Mouse (Mus musculus) midbrain, embryonic 14.5 days (tissue): Measurements from ENCODE around the gene Cib2. TPM values are rescaled to one million over a fixed set of nuclear protein-coding genes. Genes with fewer than 3 reads are reported as not detected.
"Not testable (repeated sequence)": the region's sequence is repeated elsewhere in the genome, so short reads cannot be mapped to it uniquely, and the experiment has no call there.

Source experiments
- ATAC-seq: fragments of 200-750 bp; cut with Nextera tagmentation; 2 replicates; pipeline ENCODE4 v1.8.0; 2017; ENCODE audit warnings: moderate number of reproducible peaks, moderate library complexity; ENCODE audit not compliant: low FRiP score, low TSS enrichment
- DNase-seq: peaks from one replicate; pipeline ENCODE4 v3.0.0-alpha.2; 2015
- H3K27ac ChIP-seq: fragments of 300-500 bp; sonication (generic); replicated peaks from 2 replicates; pipeline ENCODE4 v1.5.1; 2014; ENCODE audit warnings: mild to moderate bottlenecking, low read depth, low read length, moderate library complexity
- H3K27me3 ChIP-seq: fragments of 300-500 bp; sonication (generic); 2 replicates; pipeline ENCODE4 v1.6.1; 2014; ENCODE audit warnings: low read length, control low read depth, mixed read lengths; ENCODE audit not compliant: control insufficient read depth, insufficient read depth
- H3K36me3 ChIP-seq: fragments of 300-500 bp; sonication (generic); 2 replicates; pipeline ENCODE4 v1.6.1; 2014; ENCODE audit warnings: low read length, control low read depth; ENCODE audit not compliant: control insufficient read depth, insufficient read depth
- H3K4me1 ChIP-seq: fragments of 300-500 bp; sonication (generic); 2 replicates; pipeline ENCODE4 v1.6.1; 2014; ENCODE audit warnings: mild to moderate bottlenecking, antibody characterized with exemption, low read length, control low read depth; ENCODE audit not compliant: control insufficient read depth, insufficient read depth
- H3K4me2 ChIP-seq: fragments of 300-500 bp; sonication (generic); 2 replicates; pipeline ENCODE4 v1.6.1; 2014; ENCODE audit warnings: mild to moderate bottlenecking, low read length, moderate library complexity
- H3K4me3 ChIP-seq: fragments of 300-500 bp; sonication (generic); replicated peaks from 2 replicates; pipeline ENCODE4 v1.5.1; 2014; ENCODE audit warnings: low read depth, low read length
- H3K9ac ChIP-seq: fragments of 300-500 bp; sonication (generic); replicated peaks from 2 replicates; pipeline ENCODE4 v1.6.1; 2014; ENCODE audit warnings: mild to moderate bottlenecking, low read length, moderate library complexity
- H3K9me3 ChIP-seq: fragments of 300-500 bp; sonication (generic); 2 replicates; pipeline ENCODE4 v1.6.1; 2016; ENCODE audit warnings: low read length, control low read depth, mixed read lengths; ENCODE audit not compliant: control insufficient read depth
- WGBS: fragments of 180-500 bp; shearing (Covaris S2); extraction: QIAGEN DNeasy Blood & Tissue Kit; methylation state at CpG from one replicate; pipeline ENCODE4 v1.1.7; 2014; 5-methylcytosine and 5-hydroxymethylcytosine counted together
- polyA plus RNA-seq: library from polyadenylated mRNA; unstranded; fragments of >200 nt; fragmentation: Nextera tagmentation; extraction: Ambion mirVana; gene quantifications from 2 replicates; pipeline ENCODE4 v1.2.1, GENCODE M21; 2014

Cib2 gene
- polyA plus RNA-seq, 1 experiment from 2014 or later, result 41.5 TPM

- peak within 1 kb of the TSS; percentile 86 for H3K4me3 ChIP-seq
- WGBS, result under 1% methylated on average over 62 of the region's 73 CpGs
- DNase-seq, result peak; percentile 100
- H3K27me3 ChIP-seq, result no peaks in the 10 kb centered on the region
- peaks cover 15% of the 10 kb centered on the region for H3K36me3 ChIP-seq
- no peaks in the 10 kb centered on the region for H3K9me3 ChIP-seq
- H3K4me2 ChIP-seq, result peak within 1 kb of the TSS; percentile 85
- peak within 1 kb of the TSS; percentile 91 for H3K9ac ChIP-seq
- peaks cover 14% of the 10 kb centered on the region for H3K4me1 ChIP-seq
- peak; percentile 99 for ATAC-seq
- H3K27ac ChIP-seq, result peak within 1 kb of the TSS; percentile 60; the same call in 1 of the 2 replicates
Measured at GRCm38 (mm10) chr9:54586199-54587061, 26.4 kb upstream of the Cib2 start, which contains the start of gene Idh3a. Gene Idh3a, plus strand, starts transcription at chr9:54586334.

GRCm38 (mm10) chr9:54585839-54586198, 25.8 kb upstream of the Cib2 start:
- WGBS, result 36% methylated on average over 5 of the region's 5 CpGs
- peak overlapping the region; percentile 60 for H3K4me2 ChIP-seq
- peak overlapping the region; percentile 86 for H3K4me3 ChIP-seq
- no peak overlapping the region; the same call in 1 of the 2 replicates for H3K27ac ChIP-seq
- no peaks in the 10 kb centered on the region for H3K27me3 ChIP-seq
- ATAC-seq (peak; percentile 18), DNase-seq (no peak)
- no peaks in the 10 kb centered on the region for H3K9me3 ChIP-seq
- H3K4me1 ChIP-seq, result peaks cover 14% of the 10 kb centered on the region
- H3K36me3 ChIP-seq, result peaks cover 11% of the 10 kb centered on the region; the same call in 1 of the 2 replicates
- H3K9ac ChIP-seq, result peak overlapping the region; percentile 24; the same call in 1 of the 2 replicates

- H3K36me3 ChIP-seq, H3K4me2 ChIP-seq, H3K9me3 ChIP-seq, H3K4me3 ChIP-seq, DNase-seq, H3K27me3 ChIP-seq, H3K27ac ChIP-seq, H3K9ac ChIP-seq, ATAC-seq: not testable (repeated sequence)
- H3K4me1 ChIP-seq, result peaks cover 14% of the 10 kb centered on the region
- WGBS, result 95% methylated on average over 2 of the region's 2 CpGs
Measured at GRCm38 (mm10) chr9:54584127-54584526, 24.1 kb upstream of the Cib2 start.

- no peak for ATAC-seq
- H3K4me2 ChIP-seq, result no peak overlapping the region
- no peak for DNase-seq
- no peak overlapping the region for H3K27ac ChIP-seq
- no peaks in the 10 kb centered on the region for H3K36me3 ChIP-seq
- H3K4me3 ChIP-seq, result no peak overlapping the region
- H3K27me3 ChIP-seq, result no peaks in the 10 kb centered on the region
- H3K4me1 ChIP-seq, result peaks cover 14% of the 10 kb centered on the region
- H3K9ac ChIP-seq, result no peak overlapping the region
- 59% methylated on average over 1 of the region's 1 CpGs for WGBS
- no peaks in the 10 kb centered on the region for H3K9me3 ChIP-seq
Measured at GRCm38 (mm10) chr9:54583712-54584111, 23.7 kb upstream of the Cib2 start.

- no peak overlapping the region for H3K27ac ChIP-seq
- H3K27me3 ChIP-seq, result no peaks in the 10 kb centered on the region
- no peak overlapping the region for H3K4me2 ChIP-seq
- WGBS, result 84% methylated on average over 9 of the region's 9 CpGs
- no peak for ATAC-seq
- no peak for DNase-seq
- no peaks in the 10 kb centered on the region for H3K36me3 ChIP-seq
- no peaks in the 10 kb centered on the region for H3K9me3 ChIP-seq
- H3K4me3 ChIP-seq, result no peak overlapping the region
- H3K9ac ChIP-seq, result no peak overlapping the region
- no peaks in the 10 kb centered on the region for H3K4me1 ChIP-seq
Measured at GRCm38 (mm10) chr9:54571130-54571839, 11.3 kb upstream of the Cib2 start.

GRCm38 (mm10) chr9:54568732-54569131, 8.7 kb upstream of the Cib2 start:
- 39% methylated on average over 2 of the region's 2 CpGs for WGBS
- Histone ChIP-seq H3K4me1 (no peaks in the 10 kb centered on the region), H3K36me3 (no peaks in the 10 kb centered on the region), H3K27me3 (no peaks in the 10 kb centered on the region), H3K9ac (no peak overlapping the region), H3K4me2 (no peak overlapping the region), H3K4me3 (no peak overlapping the region), H3K27ac (no peak overlapping the region), H3K9me3 (no peaks in the 10 kb centered on the region)
- DNase-seq, result peak; percentile 72
- ATAC-seq, result no peak

- ATAC-seq (no peak), DNase-seq (no peak)
- H3K4me1 ChIP-seq, result no peaks in the 10 kb centered on the region
- H3K27ac ChIP-seq, result no peak overlapping the region
- H3K36me3 ChIP-seq, result no peaks in the 10 kb centered on the region
- H3K27me3 ChIP-seq, result no peaks in the 10 kb centered on the region
- 65% methylated on average over 4 of the region's 4 CpGs for WGBS
- H3K4me3 ChIP-seq, result no peak overlapping the region
- no peak overlapping the region for H3K4me2 ChIP-seq
- H3K9ac ChIP-seq, result no peak overlapping the region
- H3K9me3 ChIP-seq, result no peaks in the 10 kb centered on the region
Measured at GRCm38 (mm10) chr9:54566958-54567357, 6.9 kb upstream of the Cib2 start.

- Histone ChIP-seq H3K27me3 (no peaks in the 10 kb centered on the region), H3K9me3 (no peaks in the 10 kb centered on the region), H3K9ac (no peak overlapping the region), H3K4me2 (no peak overlapping the region), H3K36me3 (no peaks in the 10 kb centered on the region), H3K4me3 (no peak overlapping the region), H3K27ac (no peak overlapping the region), H3K4me1 (no peaks in the 10 kb centered on the region; the same call in 1 of the 2 replicates)
- no peak for DNase-seq
- no peak for ATAC-seq
- 88% methylated on average over 8 of the region's 8 CpGs for WGBS
Measured at GRCm38 (mm10) chr9:54560831-54561601, 998 bp upstream of the Cib2 start.
